Mouse (Mus musculus): ENCODE measurements around the gene Myocd.

Gene Myocd

GRCm38 (mm10) chr11:65269851-65270473 is at the start of gene Myocd:
Gene Myocd, minus strand, starts transcription at chr11:65269989.
- no peak for DNase-seq (ENCODE audit: low spot score)

- no peak for DNase-seq (ENCODE audit: low spot score)
Measured at GRCm38 (mm10) chr11:65303824-65304223, 34.0 kb upstream of the Myocd start.

- no peak for DNase-seq (ENCODE audit: low spot score)
Measured at GRCm38 (mm10) chr11:65294128-65294833, 24.5 kb upstream of the Myocd start.

GRCm38 (mm10) chr11:65292994-65293393 is 23.2 kb upstream of the Myocd start:
- no peak for DNase-seq (ENCODE audit: low spot score)

GRCm38 (mm10) chr11:65287706-65288105 is 17.9 kb upstream of the Myocd start:
- DNase-seq (ENCODE audit: low spot score) = no peak

- no peak for DNase-seq (ENCODE audit: low spot score)
Measured at GRCm38 (mm10) chr11:65286211-65286610, 16.4 kb upstream of the Myocd start.

- no peak for DNase-seq (ENCODE audit: low spot score)
Measured at GRCm38 (mm10) chr11:65275441-65275840, 5.7 kb upstream of the Myocd start.

- no peak for DNase-seq (ENCODE audit: low spot score)
Measured at GRCm38 (mm10) chr11:65271000-65271399, 1.2 kb upstream of the Myocd start.

GRCm38 (mm10) chr11:65268310-65268709 is 1.5 kb downstream of the Myocd start:
- DNase-seq (ENCODE audit: low spot score) = no peak

- no peak for DNase-seq (ENCODE audit: low spot score)
Measured at GRCm38 (mm10) chr11:65263466-65263865, 6.3 kb downstream of the Myocd start.

- DNase-seq (ENCODE audit: low spot score) = no peak
Measured at GRCm38 (mm10) chr11:65258997-65259396, 10.8 kb downstream of the Myocd start.

- no peak for DNase-seq (ENCODE audit: low spot score)
Measured at GRCm38 (mm10) chr11:65256143-65256542, 13.6 kb downstream of the Myocd start.

- no peak for DNase-seq (ENCODE audit: low spot score)
Measured at GRCm38 (mm10) chr11:65255564-65255963, 14.2 kb downstream of the Myocd start.

- DNase-seq (ENCODE audit: low spot score) = no peak
Measured at GRCm38 (mm10) chr11:65250366-65250765, 19.4 kb downstream of the Myocd start.

- DNase-seq (ENCODE audit: low spot score) = no peak
Measured at GRCm38 (mm10) chr11:65246301-65247054, 23.3 kb downstream of the Myocd start.

- no peak for DNase-seq (ENCODE audit: low spot score)
Measured at GRCm38 (mm10) chr11:65243593-65243992, 26.2 kb downstream of the Myocd start.

- DNase-seq (ENCODE audit: low spot score) = no peak
Measured at GRCm38 (mm10) chr11:65240521-65240920, 29.3 kb downstream of the Myocd start.

- DNase-seq (ENCODE audit: low spot score) = no peak
Measured at GRCm38 (mm10) chr11:65237896-65238295, 31.9 kb downstream of the Myocd start.

- no peak for DNase-seq (ENCODE audit: low spot score)
Measured at GRCm38 (mm10) chr11:65236907-65237306, 32.9 kb downstream of the Myocd start.

- DNase-seq (ENCODE audit: low spot score) = no peak
Measured at GRCm38 (mm10) chr11:65235374-65235773, 34.4 kb downstream of the Myocd start.

- no peak for DNase-seq (ENCODE audit: low spot score)
Measured at GRCm38 (mm10) chr11:65231771-65232170, 38.0 kb downstream of the Myocd start.

GRCm38 (mm10) chr11:65226766-65227165 is 43.0 kb downstream of the Myocd start:
- DNase-seq (ENCODE audit: low spot score) = no peak
